Mouse (Mus musculus) T-helper 17 cell (primary cell): ENCODE measurements around the gene Ube2d3.

Experiments
- in situ Hi-C, 2 experiments: fragments of 300-600 bp; cut with MboI, MseI; formaldehyde crosslinking; loops; 1 replicate in 1 of 2; 2 replicates in 1 of 2; pipeline ENCODE4 v1.15.1; 2025; ENCODE audit warnings: high pct_unique_total_duplicates in 2 of 2

Ube2d3 gene

GRCm38 (mm10) chr3:135437758-135438495 lies at the start of gene Ube2d3:
Gene Ube2d3 (plus strand): TSS chr3:135438149.
- in situ Hi-C loops = no loop called here

GRCm38 (mm10) chr3:135393186-135393585 lies 44.8 kb upstream of the Ube2d3 start:
- in situ Hi-C loops = loop anchor here in 1 of 2 experiments (5.0 kb wide), 1 partner anchor 114 kb away; no protein-coding TSS in a partner anchor

- in situ Hi-C loops = loop anchor here in 1 of 2 experiments (5.0 kb wide), 1 partner anchor 103 kb away; no protein-coding TSS in a partner anchor
These were observed 42.9 kb upstream of the Ube2d3 start for GRCm38 (mm10) chr3:135395085-135395484.

GRCm38 (mm10) chr3:135396081-135396480 lies 41.9 kb upstream of the Ube2d3 start:
- in situ Hi-C loops = loop anchor here in 1 of 2 experiments (5.0 kb wide), 1 partner anchor 104 kb away; no protein-coding TSS in a partner anchor

- in situ Hi-C loops = loop anchor here in 1 of 2 experiments (5.0 kb wide), 1 partner anchor 105 kb away; no protein-coding TSS in a partner anchor
These were observed 40.8 kb upstream of the Ube2d3 start for GRCm38 (mm10) chr3:135397112-135397511.

GRCm38 (mm10) chr3:135402201-135402658 lies 35.7 kb upstream of the Ube2d3 start:
- in situ Hi-C loops = loop anchor here in 1 of 2 experiments (5.0 kb wide), 1 partner anchor 110 kb away; no protein-coding TSS in a partner anchor

GRCm38 (mm10) chr3:135403211-135403610 lies 34.7 kb upstream of the Ube2d3 start:
- in situ Hi-C loops = loop anchor here in 1 of 2 experiments (5.0 kb wide), 1 partner anchor 111 kb away; no protein-coding TSS in a partner anchor

- in situ Hi-C loops = loop anchor here in 1 of 2 experiments (5.0 kb wide), 1 partner anchor 112 kb away; no protein-coding TSS in a partner anchor
These were observed 34.1 kb upstream of the Ube2d3 start for GRCm38 (mm10) chr3:135403856-135404255.

GRCm38 (mm10) chr3:135404599-135404998 lies 33.4 kb upstream of the Ube2d3 start:
- in situ Hi-C loops = loop anchor here in 1 of 2 experiments (5.0 kb wide), 1 partner anchor 112 kb away; no protein-coding TSS in a partner anchor

GRCm38 (mm10) chr3:135407351-135407750 lies 30.6 kb upstream of the Ube2d3 start:
- in situ Hi-C loops = no loop called here

GRCm38 (mm10) chr3:135409219-135409618 lies 28.7 kb upstream of the Ube2d3 start:
- in situ Hi-C loops = no loop called here

- in situ Hi-C loops = no loop called here
These were observed 26.9 kb upstream of the Ube2d3 start for GRCm38 (mm10) chr3:135411056-135411455.

GRCm38 (mm10) chr3:135411824-135412223 lies 26.1 kb upstream of the Ube2d3 start:
- in situ Hi-C loops = no loop called here

- in situ Hi-C loops = no loop called here
These were observed 20.7 kb upstream of the Ube2d3 start for GRCm38 (mm10) chr3:135417245-135417644.

- in situ Hi-C loops = no loop called here
These were observed 20.1 kb upstream of the Ube2d3 start for GRCm38 (mm10) chr3:135417799-135418198.

GRCm38 (mm10) chr3:135420542-135421309 lies 17.2 kb upstream of the Ube2d3 start:
- in situ Hi-C loops = no loop called here

GRCm38 (mm10) chr3:135421310-135421594 lies 16.7 kb upstream of the Ube2d3 start:
- in situ Hi-C loops = no loop called here

- in situ Hi-C loops = no loop called here
These were observed 15.6 kb upstream of the Ube2d3 start for GRCm38 (mm10) chr3:135422232-135422855.

- in situ Hi-C loops = no loop called here
These were observed 14.9 kb upstream of the Ube2d3 start for GRCm38 (mm10) chr3:135422856-135423607.

- in situ Hi-C loops = no loop called here
These were observed 14.2 kb upstream of the Ube2d3 start, which contains the start of gene Cisd2 for GRCm38 (mm10) chr3:135423608-135424212. Gene Cisd2 (minus strand): TSS chr3:135423925.
